Mouse (Mus musculus): ENCODE results near the gene Gm20532.

Gm20532 gene

DNA sequence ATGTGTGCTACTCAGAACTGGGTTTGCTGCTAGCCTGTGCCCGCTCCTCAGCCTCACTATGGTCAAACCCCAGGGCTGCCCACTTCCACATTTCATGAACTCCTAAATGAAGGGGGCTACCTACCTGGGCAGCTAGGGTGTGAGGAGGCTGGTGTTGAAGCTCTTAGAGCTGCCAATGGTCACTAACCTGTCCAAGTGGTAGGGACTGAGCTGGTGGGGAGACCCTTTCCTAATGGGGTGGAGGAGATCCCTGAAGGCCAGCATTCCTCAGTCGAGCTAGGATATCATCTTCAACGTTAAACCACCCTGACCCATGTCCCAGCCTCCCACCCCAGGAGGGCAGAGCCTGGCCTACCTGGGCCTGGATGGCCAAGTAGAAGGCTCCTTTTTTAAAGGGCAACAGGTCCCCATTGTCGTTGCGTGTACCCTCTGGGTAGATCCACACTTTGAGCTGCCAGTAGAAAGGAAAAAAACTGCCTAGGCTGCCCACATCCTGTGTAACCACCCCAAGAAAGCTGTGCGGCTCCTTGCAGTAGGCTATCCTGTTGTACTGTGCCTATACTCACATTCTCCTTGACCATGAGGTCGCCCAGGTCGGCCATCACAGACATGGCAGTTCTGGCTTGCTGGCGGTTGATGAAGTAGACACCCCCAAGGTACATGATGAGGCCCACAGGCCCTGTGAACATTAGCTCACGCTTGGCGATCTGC, 9.4 kb downstream of the Gm20532 start:
- DNase-seq (ENCODE audit: low spot score in 2 of 2) = no peak

DNA sequence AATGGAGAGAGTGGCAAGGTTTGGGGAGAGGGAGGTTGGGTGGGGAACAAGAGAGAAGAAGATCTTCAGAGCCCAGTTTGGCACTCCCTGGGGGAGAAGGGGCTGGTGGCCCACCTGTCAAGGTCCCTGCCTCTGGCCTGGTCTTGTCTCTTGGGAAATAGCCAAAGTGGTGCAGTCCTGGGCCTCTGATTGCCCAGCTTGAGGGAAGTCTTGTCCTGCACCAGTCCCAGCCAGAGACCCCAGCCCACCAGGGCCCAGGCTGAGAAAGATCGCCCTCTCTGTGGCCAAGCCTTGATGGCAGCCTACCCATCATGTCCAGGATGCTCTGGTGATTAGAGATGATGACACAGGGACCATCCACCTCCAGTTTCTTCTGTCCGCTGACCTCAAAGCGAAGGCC, 10.5 kb downstream of the Gm20532 start:
- no peak for DNase-seq (ENCODE audit: low spot score in 2 of 2)

DNA sequence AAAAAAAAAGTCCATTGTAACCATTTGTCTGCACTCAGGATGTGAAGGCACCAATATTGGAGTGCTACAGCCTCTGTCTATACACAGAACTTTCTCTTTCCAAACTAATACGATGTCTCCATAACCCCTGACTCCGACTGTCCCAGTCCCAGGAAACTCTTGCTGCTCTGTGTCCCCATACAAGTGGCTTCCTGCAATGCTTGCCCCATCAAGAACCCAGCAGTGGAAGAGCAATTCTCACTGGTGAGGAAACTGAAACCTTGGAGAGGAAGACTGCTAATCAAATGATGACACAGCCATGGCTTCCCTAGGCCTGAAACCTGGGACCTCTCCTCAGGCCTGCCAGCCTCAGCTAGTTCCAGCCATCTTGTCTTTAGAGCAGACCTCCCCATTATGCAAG, 11.4 kb downstream of the Gm20532 start:
- no peak for DNase-seq (ENCODE audit: low spot score in 2 of 2)

DNA sequence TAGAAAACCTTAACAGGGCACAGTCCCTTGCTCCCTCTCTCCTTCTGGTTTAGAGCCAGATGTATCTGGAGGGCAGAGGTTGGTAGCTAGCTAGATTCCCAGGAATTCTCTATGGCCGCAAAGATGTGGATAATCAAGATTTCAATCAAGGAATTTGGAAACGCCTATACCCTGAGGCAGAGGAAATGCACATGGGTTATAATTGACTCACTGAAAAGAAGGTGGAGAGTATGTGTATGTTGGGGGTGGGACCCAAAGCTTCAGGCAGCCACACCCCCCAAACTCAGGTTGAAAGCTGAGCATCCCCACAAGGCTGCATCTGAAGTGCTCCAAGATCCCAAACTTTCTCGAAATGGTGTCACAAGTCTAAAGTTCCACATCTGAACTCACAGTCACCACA, 12.0 kb downstream of the Gm20532 start:
- DNase-seq (ENCODE audit: low spot score in 2 of 2) = no peak

DNA sequence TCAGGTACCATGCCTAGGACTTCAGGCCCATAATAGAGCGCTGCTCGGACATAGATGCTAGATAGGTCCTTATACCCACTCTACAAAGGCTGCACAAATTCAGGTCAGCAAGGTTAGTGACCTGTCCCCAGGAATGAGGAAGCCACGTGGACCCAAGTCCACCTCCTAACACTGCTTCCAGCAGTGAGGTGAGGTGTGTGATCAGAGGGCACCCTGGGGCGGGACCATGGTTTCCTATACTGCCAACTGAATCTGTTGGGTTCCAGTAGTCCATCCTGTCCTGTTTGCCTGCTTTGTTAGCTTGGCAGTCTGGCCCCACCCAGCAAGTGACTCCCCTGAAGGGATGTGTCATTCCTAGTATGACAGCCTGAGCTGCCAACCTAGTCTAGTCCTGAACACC, 13.5 kb downstream of the Gm20532 start:
- DNase-seq (ENCODE audit: low spot score in 2 of 2) = no peak

DNA sequence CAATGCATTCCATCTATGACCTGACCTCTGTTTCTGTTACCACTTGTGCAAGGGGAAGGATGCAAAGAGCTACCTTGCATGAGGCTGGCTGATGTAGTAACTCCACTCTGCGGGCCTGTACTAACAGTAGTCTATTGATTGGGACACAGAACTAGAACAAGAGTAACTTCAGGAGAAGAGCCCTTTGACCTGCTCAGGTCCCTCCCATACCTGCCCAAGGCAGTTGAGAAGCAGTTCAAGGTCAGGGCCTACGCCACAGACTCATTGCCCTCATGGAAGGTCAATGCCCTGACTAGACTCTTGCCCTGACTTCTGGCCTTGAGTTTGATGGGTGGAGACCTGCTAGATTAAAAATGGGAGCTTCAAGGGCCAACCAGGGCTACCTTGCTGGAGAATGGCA, 14.2 kb downstream of the Gm20532 start:
- no peak for DNase-seq (ENCODE audit: low spot score in 2 of 2)

DNA sequence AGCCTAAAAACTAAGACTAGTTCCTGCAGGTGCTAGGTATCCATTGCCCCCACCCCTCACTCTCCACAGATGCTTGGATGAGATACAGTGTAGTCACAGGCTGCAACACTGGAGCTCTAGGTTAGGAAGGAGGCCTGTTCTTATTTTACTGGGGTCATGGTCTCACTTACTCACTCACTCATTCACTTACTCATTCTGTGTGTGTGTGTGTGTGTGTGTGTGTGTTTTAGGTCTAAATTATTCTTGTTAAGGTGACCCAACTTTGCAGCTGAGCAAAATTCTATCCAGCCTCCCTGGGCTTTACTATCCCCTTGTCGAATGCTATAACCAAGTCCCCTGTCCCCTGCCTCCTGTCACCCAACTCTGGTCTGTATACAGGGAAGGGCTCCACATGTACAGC, 15.2 kb downstream of the Gm20532 start:
- no peak for DNase-seq (ENCODE audit: low spot score in 2 of 2)

DNA sequence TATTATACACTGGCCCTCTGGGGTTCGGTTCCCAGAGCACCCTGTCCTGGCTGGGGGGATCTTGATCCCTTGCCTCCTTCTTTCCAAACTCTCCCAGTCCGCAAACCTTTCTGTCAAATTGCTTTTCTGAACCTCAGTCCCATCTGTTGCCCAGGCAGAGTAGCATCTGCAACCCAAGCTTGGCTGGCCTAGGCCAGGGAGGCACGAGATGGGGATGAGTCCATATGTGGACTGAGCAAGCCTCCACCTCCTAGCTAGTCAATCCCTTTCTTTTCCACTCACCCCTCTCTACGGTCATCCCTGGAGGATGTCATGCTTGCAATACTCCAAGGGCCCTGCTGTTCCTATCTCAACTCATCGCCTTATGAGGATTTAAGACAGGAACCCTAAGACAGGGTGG, 16.2 kb downstream of the Gm20532 start:
- no peak for DNase-seq (ENCODE audit: low spot score in 2 of 2)

DNA sequence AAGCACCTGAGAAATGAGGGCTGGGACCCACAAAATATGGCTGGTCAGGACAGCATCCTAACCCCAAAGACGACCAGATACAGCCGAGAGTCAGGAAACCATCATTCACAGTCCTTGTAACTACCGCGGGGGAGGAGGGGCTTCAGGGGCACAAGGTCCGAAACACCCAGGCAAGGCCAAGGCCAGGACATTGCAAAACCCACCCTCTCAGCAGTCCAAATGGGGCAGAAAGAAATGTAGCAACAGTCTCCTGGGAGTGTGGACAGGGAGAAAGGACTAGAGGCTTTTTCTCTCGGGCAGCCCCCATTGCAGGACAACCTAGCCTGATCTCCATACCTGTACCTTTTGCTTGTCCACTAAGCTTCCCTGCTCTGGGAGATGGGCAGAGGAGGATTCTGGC, 16.7 kb downstream of the Gm20532 start:
- DNase-seq (ENCODE audit: low spot score in 2 of 2) = no peak

DNA sequence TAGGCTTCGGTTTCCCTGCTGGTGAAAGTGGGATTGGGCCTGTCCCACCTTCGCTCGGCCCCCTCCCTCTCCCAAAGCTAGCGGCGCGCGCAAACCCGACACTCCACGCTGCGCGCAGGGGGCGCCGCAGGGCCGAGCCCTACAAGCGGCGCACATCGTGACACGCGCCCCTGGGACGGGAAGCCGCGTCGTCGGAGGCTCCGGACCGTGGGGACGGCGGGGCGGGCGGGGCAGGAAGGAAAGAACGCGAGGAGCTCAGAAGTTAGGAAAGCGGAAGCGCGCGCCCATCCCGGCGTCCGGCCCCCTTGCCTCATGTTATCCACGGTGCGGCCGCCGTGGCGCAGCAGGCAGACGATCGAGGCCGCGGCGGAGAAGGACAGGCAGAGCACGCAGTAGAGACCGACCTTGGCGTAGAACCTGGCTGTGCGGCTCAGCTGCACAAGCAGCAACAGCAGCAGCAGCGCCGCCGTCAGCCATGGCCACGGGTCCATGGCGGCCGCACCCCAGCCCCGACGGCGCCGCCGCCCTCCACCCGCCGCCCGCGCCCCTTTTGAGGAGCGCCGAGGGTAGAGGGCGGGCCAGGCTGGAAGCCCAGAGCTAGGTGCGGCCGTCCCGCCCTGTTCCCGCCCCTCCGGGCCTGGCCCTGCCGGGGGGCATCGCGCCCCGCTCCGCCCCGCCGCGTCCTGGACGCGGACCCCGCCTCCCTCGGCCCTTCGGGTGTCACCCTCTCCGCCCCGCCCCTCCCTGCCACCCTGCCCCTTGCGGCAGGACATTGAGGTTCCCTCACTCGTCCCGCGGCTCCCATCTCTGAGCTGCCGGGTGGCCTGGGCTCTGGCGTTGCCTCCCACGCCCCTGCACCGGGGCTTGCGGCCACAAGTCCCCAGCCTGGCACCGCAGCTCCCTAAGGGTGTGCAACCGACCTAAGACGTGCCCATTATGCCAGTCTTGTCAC, 17.6 kb downstream of the Gm20532 start, which contains the start of gene Agpat2:
Gene Agpat2, minus strand, starts transcription at position 698 of the 952 bp plus-strand sequence.
- DNase-seq (ENCODE audit: low spot score in 2 of 2) = peak; percentile 79 to 84

DNA sequence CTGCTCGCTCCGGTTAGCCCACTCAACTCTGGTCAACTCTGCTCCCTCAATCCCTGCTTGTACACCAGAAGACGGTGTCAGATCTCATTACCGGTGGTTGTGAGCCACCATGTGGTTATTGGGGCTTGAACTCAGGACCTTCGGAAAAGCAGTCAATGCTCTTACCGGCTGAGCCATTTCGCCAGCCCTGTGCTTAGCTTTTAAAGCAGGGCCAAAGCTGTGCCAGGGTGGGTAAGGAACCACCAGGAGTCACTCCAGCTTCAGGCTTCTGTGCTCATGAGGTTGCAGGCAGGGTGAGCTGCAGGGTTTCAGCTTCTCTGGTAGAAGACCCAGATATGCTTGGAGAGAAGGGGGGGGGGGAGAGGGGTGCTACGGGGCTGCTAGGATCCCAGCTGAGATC, 18.9 kb downstream of the Gm20532 start:
- no peak for DNase-seq (ENCODE audit: low spot score in 2 of 2)

DNA sequence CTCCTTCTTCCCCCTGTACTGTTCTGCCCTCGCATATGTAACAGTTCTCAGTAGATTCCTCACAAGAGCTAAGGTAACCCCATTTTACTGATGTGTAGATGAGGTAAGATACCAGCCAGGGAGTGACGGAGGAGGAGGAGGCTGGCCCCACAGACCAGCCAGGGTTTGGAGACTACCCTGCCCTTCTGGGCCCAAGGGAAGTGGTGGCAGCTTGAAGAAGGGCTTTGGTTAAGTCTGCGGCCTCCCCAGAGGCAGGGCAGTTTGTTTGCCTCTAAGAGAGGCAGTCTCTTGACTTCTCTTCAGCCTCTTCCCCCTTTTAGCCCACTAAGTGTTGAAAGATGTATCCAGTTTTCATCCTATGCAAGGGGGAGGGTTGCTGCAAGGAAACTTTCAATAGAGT, 20.1 kb downstream of the Gm20532 start:
- DNase-seq (ENCODE audit: low spot score in 2 of 2) = no peak

DNA sequence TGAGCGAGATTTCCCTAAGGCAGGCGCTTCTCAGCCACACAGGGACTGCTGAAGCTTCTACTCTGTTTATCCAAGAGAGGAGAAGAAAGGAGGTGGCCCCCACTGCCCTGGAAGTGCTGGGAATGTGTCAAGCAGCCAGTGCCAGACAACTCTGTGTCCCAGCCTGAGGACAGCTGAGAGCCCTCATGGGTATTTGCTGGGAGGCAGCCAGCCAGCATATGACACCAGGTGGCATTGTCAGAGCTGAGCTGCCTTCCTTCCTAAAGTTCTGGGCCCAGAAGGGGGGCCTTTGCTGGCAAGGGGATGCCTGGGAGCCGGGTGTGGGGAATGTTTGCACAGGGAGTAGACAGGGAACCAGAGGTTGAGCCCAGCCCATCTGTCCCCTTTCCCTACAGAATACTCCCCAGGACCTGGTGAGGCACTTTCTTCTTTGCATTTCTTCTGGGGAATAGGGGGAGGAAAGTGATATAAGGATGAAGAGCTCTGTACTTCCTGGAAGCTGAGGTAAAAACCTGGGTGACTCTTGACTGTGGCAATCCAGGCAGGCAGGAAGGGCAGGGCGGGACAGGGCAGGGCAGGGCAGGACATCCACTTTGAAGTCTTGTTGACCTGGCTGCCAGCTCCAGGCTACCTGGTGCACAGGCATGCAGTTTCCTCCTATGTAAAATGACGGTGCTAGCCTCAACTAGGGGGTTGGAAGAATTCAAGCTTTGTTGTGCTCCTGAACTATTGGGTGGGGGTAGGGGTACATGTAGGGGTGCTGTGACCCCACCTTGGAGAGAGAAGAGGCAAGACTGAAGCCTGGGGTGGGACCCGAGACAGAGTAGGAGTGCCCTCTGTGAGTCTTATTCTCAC, 20.8 kb downstream of the Gm20532 start:
- no peak for DNase-seq (ENCODE audit: low spot score in 2 of 2)

DNA sequence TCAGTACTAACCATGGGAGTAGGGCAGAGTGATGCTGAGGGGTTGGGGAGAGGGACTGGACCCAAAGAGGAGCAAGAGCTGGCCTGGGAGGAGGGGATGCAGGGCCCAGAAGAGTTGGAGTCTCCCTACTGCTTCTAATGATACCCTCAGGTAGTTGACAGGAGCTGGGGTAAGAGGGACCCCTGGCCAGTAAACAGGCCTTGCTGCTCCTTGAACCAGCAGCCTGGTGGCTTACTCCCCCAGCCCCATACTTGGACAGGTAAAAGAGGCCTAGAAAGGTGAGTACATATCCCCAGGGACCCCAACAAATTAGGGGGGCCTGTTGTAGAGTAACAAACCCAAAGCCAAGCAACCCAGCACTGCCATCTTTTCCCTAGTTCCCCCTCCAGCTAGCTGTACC, 22.3 kb downstream of the Gm20532 start:
- DNase-seq (ENCODE audit: low spot score in 2 of 2) = no peak

DNA sequence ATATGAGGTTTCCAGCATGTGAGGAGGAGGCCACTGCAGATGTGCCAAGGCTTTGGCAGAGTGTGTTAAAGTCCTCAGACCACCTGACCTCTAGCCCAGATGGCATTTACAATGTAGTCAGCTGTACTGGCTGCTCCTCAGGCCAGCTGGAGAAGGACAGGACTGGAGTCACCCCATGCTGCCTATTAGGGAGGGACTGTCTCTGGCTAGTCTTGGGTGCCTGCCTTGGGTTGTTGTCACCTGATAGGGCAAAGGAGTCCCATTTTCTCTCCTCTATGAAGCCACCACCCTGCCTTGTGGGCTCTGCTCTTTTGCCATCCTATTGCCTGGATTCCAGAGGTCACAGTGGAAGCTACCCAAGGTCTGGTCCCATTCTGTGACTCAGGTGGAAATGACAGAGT, 22.8 kb downstream of the Gm20532 start:
- no peak for DNase-seq (ENCODE audit: low spot score in 2 of 2)

DNA sequence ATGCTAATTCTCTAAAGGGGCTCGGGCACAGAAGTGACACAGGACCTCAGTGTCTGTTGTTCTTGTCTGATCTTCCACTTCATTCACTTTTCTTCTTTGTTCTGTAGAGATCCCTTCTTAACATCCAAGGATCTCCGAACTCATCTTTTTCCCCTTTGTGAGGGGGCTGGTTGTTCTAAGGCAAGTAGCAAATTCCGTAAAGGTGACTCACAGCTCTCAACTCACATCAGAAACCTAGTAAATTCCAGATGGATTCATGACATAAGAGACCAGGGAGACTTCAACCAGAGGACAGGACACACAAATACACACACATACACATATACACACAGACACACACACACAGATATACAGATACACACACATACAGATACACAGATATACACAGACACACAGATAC, 24.1 kb downstream of the Gm20532 start:
- DNase-seq (ENCODE audit: low spot score in 2 of 2) = no peak

DNA sequence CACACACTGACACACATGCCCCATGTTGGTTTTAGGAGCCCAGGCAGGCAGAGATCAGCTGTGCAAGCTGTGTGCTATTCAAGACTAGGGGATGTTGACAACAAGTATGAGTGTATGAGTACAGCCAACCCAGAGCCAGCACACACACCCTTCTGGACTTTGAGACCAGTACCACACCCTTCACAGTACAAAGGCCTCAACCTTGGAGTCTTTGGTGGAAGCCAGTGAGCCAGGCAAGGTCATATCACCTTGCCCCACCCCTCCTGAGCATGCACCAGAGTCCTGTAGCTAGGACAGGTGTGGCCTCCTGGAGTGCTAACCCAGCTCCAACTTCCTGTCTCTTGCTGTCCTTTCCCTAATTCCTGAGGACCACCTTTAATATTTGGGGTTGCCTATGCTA, 24.6 kb downstream of the Gm20532 start:
- DNase-seq (ENCODE audit: low spot score in 2 of 2) = no peak

DNA sequence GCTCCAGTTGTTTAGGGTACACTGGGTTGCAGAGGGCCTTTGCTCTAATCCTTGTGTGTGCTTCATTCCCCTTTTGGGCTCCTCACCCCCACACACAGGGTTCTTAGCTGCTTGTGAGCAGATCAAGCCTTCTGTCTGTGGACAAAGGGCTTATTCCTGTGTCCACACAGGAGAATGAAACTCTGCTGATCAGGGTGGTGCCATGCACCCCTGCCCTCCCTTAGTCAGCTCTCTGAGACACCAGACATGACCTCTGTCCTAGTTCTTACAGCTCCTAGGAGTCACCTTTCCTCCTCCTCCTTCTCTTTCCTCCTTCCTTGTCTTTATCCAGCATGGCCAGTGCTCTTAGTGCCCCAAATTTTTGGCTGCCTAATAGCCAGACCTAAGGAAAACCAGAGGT, 25.5 kb downstream of the Gm20532 start:
- DNase-seq (ENCODE audit: low spot score in 2 of 2) = no peak

DNA sequence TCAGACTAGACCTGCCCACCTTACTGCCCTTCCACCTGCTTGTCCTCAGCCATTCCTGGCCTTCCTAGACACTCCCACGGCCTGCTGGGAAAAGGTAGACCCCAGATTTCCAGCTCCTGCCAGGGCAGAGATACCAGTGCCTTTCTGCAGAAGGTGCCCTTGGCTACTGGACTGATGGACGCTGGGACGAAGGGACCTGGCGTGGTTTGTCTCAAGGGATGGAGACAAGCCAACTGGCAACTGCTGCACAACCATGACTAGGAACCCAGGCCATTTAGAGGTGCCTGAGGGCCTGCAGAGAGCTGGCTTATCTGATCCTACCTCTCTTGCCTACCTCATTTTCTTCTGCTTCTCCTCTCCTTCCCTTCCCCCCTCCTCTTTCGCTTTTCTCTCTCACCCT, 28.5 kb downstream of the Gm20532 start:
- DNase-seq (ENCODE audit: low spot score in 2 of 2) = no peak

DNA sequence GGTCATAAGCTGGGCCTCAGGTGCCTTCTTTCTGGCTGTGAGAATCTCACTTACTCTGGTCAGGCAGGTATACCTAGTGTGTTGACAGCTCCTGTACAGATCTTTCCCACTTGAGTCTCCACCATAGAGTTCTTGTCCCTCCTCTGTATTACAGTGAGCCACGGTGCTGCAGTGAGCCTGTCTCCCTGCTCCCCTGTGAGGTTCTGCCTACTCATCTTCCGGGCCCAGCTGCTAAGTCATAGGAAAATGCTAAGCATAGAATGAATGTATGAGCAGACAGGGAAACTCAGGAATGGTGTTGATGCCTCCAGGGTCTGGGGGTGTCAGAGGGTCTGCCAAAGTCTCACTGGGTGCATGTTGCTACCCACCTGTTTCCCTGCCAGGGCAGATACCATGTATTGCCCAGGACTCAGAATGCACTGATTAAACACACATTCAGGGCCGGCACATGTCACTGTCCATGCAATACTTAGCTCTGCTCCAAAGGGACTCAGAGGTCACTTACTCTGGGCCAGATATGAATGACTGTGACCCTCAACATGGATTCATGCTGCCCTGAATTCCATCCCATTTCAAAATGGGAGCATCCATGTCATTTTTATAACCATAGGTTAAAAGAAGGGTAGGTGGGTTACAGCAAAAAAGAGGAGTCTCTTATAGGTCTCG, 29.2 kb downstream of the Gm20532 start:
- no peak for DNase-seq (ENCODE audit: low spot score in 2 of 2)

DNA sequence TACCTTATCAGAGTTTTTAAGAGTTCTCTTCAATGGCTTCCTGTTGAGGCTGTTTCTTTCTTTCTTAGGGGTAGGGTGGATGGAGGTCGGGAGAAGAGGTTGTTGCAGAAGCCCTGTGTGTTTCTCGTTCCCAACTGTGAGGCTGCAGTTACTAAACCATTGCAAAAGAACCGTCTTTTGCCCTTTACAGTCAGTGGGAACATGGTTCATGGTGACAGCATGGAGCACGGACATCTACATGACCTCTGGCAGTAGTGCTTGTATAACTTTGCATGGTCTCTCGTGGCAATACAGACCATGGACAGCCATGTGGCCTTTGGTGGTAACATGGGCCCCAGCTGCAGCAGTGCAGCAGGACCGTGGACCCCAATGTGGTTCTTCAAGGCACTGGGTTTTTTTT, 30.9 kb downstream of the Gm20532 start:
- no peak for DNase-seq (ENCODE audit: low spot score in 2 of 2)

DNA sequence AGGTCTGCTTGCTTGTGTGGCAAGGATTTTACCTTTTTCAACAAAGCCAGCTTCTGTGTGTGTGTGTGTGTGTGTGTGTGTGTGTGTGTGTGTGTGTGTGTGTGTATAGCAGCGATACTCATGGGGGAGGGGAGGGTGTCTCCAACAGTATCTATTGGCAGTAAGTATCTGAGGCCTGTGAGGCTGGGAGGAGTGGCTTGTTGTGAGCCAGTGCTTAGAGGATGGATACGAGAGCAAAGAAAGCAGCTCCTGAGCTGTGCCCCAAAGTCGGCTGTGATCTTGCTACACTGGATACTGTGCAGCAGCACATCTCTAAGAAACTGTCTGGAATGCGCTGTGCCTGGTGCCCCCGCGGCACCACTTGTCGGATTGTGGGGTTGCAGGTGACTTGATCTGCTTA, 31.5 kb downstream of the Gm20532 start:
- DNase-seq (ENCODE audit: low spot score in 2 of 2) = no peak

Data from urinary bladder, postnatal 4 days (tissue).